Mouse (Mus musculus) erythroid progenitor cell, adult 5-6 weeks (primary cell): ENCODE measurements at regions not wholly inside any gene's neighbourhood (a gene's known extent, or its start where the extent isn't known, plus 50 kb on each side); places are given as distances from the start of the nearest gene placed in this dataset.

Source experiments
- ATAC-seq: replicated peaks from 2 replicates; pipeline ENCODE4 v1.8.0; 2016; ENCODE audit warnings: moderate number of reproducible peaks, mild to moderate bottlenecking, moderate TSS enrichment, inconsistent platforms; ENCODE audit not compliant: poor library complexity, low FRiP score, severe bottlenecking

- no peak for ATAC-seq
Observed at GRCm38 (mm10) chr1:73743737-73744554, 380.3 kb downstream of the Tns1 start.

DNA sequence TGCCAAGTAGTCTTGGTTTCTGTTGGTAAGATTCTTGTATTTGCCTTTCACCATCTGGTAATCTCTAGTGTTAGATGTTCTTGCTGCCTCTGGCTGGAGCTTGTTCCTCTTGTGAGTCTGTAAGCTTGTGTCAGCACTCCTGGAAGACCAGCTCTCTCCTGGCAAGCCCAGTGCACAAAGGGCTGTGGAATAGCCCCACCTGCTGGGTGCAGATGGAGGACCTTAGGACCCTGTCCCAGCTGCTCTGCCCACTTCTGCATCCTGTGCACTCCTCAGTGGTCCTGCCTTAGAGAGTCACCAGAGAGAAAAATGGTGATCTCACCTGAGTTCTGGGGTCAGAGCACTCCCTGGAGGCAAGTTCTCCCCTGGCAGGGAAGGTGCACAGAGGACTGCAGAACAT, 387.2 kb downstream of the Tns1 start:
- ATAC-seq = no peak

GRCm38 (mm10) chr1:73728377-73728776, 395.9 kb downstream of the Tns1 start:
- no peak for ATAC-seq

DNA sequence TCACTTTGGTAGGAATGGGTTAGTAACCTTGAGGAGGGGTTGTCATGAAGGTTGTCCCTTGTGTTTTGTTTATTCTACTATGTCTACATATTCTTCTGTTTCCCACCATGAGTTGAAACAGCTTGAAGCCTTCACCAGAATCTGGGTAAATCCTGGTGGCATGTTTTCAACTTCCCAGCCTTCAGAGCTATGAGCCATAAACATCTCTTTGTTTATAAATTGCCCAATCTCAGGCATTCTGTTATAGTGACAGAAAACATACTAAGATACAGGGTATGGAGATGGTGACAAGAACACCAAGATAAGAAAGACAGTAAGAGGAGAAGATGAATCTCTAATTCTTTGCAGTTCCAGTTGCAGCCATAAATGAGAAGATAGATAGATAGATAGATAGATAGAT, 396.5 kb downstream of the Tns1 start:
- ATAC-seq = no peak

GRCm38 (mm10) chr1:73726658-73727057, 397.6 kb downstream of the Tns1 start:
- no peak for ATAC-seq

- ATAC-seq = no peak
Observed at GRCm38 (mm10) chr1:73725486-73725885, 398.8 kb downstream of the Tns1 start.

DNA sequence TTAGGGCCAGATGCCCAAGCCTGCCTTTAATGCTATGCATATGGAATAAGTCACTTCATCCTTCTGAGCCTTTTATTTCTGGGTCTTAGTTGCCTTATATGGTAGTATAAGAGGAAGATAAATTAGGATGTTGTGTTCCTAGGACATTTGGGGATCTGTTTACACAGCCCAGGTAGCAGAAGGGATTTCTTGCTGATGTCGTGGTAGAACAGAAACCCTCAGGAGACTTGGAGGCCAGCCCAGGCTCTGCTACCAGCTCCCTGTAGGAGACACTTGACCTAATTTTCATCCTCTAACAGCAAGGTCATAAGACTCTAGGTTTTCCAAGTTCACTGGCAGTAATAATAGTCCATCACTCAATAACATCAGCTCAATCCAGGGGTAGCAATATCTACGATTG, 399.7 kb downstream of the Tns1 start:
- no peak for ATAC-seq

- no peak for ATAC-seq
Observed at GRCm38 (mm10) chr1:73721486-73722225, 402.6 kb downstream of the Tns1 start.

DNA sequence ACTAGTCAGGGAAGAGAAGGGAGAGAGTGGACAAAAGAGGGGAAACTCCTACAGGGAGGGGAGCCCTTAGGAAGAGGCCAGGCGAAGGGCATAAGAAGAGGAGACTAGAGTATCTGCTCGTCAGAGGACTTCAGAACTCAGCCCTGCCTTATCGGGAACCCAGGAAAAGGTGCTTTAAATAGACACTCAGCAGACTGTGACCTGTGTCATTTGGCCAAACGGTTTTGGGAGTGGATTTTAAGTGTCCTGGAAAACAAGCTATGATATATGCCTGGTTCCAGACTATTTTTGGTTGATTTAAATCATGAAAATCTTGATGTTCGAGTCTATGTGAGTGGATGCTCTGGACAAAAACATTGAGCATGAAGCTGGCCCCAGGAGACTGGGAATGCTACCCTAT, 405.8 kb downstream of the Tns1 start:
- ATAC-seq = no peak

DNA sequence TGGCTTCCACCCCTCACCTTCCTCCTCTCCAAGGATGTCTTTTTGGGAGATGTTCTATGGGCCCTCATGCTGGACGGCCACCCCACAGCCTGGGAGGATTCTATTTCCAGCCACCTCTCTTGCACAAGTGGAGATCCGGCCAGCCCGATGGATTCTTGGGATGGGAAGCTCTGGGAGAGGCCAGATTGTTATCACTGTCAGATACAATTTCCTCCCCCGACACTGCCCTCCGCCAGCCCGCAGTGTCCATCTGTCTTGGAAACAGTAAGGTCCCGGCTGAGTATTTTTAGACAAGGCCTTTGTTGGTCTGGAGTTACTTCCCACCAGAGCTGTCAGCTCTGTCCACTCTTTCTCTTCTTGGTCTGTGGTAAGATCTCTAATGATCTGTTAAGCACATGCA, 406.8 kb downstream of the Tns1 start:
- no peak for ATAC-seq

- no peak for ATAC-seq
Observed at GRCm38 (mm10) chr1:73716901-73717300, 407.3 kb downstream of the Tns1 start.

- ATAC-seq = no peak
Observed at GRCm38 (mm10) chr1:73715571-73715970, 408.7 kb downstream of the Tns1 start.

DNA sequence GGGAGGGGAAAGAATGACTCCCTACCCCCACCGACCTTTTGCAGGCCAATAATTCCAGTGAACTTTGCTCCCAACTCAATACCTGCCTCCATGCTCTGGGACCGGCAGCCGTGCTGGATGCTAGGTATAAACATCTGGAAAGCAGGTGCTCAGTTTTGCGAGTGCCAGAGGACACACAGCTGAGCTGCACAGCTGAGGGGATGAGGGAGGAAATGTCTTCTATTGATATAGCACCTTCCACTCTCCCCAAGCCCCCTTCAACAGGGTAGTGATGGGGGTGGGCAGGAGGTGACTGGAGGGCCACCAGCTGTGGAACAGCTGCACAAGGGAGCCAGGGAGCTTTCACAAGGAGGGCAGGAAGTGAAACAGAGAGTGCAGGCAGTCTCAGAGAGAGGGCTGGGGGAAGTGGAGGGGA, 421.8 kb downstream of the Tns1 start:
- ATAC-seq = no peak

DNA sequence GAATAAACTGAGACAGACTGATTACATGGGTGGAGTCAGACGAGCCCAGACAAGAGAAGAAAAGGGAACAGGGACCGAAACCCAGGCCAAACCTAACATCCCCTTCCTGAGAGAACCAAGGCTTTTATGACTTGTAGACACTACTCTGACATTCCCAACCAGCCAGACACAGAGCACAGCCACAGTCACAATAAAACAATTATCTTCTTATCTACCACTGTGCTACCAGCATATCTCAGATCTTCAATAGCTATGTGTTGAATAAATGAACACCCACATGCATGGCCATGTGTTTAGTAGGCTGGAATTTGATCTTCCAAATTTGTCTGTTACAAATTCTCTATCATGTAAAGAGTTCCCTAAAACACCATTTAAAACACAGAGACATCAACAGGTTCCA, 430.7 kb downstream of the Tns1 start:
- no peak for ATAC-seq

DNA sequence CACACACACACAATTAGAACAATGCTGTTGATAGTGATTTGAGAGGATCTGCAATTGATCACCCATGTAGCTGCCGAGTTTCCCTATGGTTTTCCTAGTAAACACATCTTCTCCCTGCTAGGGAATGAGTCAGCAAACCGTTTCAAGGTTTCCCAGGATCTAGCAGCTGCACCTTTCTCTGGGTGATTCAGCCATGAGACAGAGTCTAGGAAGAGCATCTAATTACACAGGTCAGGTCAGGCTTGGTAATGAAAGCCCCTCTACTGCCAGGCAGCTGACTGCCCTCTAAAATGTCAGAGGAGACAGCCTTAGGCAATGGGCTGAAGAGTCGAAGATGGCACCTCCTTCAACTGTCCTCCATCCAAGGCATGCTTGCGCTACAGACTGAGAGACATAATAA, 438.5 kb downstream of the Tns1 start:
- no peak for ATAC-seq

DNA sequence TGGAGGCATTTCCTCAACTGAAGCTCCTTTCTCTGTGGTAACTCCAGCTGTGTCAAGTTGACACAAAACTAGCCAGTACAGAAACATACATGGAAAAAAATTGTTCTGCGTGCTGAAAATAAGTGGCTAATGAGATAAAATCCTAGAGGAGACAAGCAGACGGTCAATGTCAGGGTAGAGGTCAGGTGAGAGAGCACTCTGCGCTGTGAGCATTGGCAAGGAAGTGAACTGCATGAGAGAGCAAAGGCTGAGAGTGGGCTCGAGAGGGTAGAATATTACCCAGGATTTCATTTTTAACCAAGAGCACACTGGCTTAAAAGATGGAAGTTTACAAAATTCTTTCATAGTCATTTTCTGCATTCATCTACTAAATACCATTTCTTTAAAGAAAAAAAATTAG, 439.2 kb downstream of the Tns1 start:
- ATAC-seq = no peak

- no peak for ATAC-seq
Observed at GRCm38 (mm10) chr1:73684166-73684565, 440.1 kb downstream of the Tns1 start.

GRCm38 (mm10) chr1:73683132-73683888, 440.9 kb downstream of the Tns1 start:
- ATAC-seq = no peak

DNA sequence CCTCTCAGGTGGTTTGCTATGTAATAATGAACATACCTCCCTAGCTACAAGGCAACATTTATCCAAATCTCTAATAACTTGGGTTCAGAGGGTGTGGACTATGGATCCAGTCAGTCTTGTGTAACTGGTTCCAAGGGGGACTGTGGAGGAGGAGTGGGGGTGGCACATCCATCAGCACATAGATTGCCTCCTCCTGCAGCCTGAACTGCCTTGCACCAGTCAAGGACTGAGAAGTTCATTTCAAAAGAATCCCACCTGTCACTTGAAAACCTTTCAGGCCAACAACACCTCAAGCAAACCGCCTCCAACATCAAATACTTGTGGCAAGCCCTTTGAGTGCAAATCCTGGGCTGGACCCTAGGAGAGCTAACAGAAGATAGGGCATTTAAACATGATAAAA, 442.6 kb downstream of the Tns1 start:
- ATAC-seq = no peak

- ATAC-seq = no peak
Observed at GRCm38 (mm10) chr1:73680829-73681228, 443.4 kb downstream of the Tns1 start.

DNA sequence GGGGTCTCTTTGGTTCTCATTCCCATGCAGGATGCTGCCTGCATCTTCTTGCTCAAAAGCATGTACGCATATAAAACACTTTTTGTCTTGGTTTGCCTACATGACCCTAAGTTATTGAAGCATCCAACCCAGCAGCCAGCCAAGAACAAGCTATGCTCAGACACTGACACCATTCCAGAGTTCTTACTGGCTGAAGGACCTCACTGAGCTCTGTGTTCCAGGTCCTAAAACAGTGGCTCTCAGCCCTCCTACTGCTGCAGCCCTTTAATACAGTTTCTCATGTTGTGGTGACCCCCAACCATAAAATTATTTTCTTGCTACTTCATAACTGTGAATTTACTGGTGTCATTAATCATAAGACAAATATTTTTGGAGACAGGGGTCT, 450.4 kb downstream of the Tns1 start:
- ATAC-seq = no peak
